Mouse (Mus musculus): Measurements from ENCODE around the gene Aldh1a7. TPM values are rescaled to one million over a fixed set of nuclear protein-coding genes. Genes with fewer than 3 reads are reported as not detected.
A peak's percentile ranks its signal among the peaks of the same experiment; 100 is the strongest.
"Not testable (repeated sequence)": the region's sequence is repeated elsewhere in the genome, so short reads cannot be mapped to it uniquely, and the experiment has no call there.

Aldh1a7 gene
- 10 to 100 TPM in 1 of 2 experiments, 1 to 10 TPM in 1; 7.2 to 10.8 TPM for total RNA-seq (2021)
- long read RNA-seq, experiment 1, transcript Aldh1a7-201 (13 exons, 2,066 nt), result major isoform, 8 of 9 reads
- long read RNA-seq, experiment 1, partial matches to known transcripts, result 1 of 9 reads
- long read RNA-seq, experiment 1, other reads (novel, unspliced or antisense), result 0 of 9 reads
- long read RNA-seq, experiment 2, partial matches to known transcripts, result 1 of 3 reads
- long read RNA-seq, experiment 2, other reads (novel, unspliced or antisense), result 0 of 3 reads

- peak; percentile 34 for DNase-seq
Measured at GRCm38 (mm10) chr19:20727381-20727780, at the start of gene Aldh1a7. Aldh1a7 (minus strand) TSS chr19:20727562.

DNA sequence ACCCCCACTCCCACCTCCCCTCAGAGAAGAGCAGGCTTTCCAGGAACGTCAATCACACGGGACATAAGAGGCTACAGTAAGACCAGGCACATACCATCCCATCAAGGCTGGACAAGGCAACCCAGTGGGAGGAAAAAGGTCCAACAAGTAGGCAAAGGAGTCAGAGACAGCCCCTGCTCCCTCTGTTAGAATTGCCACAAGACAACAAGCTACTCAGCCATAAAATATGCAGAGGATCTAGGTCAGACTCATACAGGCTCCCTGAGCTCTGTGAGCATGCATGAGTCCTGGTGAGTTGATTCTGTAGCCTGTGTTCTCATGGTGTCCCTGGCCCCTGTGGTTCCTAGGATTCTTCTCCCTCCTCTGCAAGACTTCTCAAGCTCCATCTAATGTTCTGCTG, 48.3 kb upstream of the Aldh1a7 start:
- no peak for DNase-seq

DNA sequence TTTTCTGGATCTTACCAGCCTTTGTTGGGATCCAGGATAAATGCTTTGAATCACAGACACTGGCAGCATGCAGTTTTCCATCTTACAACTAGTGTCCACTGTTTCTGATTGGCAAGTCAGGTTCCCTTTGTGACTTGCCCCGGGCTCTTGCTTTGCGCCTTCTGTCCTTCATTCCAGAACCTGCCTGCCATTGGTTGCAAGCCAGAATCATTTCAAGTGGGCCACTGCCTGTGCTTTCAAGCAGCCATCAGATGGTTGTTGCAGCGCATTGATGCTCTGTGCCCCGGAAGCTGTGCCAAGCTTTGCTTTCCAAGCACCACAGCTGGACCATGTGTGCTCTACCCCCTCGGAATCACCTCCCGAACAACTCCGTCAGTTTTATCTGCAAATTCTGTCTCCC, 46.6 kb upstream of the Aldh1a7 start:
- no peak for DNase-seq

- DNase-seq, result peak; percentile 27
Measured at GRCm38 (mm10) chr19:20764214-20764613, 36.9 kb upstream of the Aldh1a7 start.

DNA sequence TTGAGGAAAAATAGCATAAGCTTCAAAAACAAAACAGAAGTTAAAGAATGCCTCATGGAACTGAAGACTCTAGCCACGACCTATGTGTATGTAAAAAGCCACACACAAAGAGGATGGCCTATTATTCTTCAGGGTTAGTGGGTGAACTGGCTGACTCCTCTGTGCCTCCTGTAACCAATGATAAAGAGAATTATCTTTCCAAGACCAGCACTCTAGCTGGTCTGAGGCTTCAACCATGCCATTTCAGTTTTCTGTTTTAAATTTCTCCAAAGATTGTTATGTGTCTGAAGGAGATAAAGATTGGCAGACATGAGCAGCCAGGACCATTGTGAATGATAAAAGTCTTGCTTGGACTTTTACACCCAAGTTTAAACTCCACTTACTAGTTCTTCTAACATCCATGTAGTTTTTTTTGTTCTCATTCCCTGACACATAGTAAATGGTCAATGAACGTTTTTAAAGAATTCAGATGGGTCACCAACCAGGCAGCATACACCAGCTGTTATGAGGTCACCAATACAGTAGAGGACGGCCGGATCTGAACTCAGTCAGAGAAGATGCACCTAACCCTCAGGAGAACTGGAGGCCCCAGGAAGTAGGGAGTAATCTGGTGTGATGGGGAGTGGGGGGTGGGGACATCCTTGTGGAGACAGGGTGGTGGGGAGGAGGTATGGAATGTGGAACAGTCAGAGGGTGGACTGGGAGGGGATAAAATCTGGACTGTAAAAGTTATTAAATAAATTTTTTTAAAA, 34.5 kb upstream of the Aldh1a7 start:
- no peak for DNase-seq

GRCm38 (mm10) chr19:20761119-20761518, 33.8 kb upstream of the Aldh1a7 start:
- no peak for DNase-seq

DNA sequence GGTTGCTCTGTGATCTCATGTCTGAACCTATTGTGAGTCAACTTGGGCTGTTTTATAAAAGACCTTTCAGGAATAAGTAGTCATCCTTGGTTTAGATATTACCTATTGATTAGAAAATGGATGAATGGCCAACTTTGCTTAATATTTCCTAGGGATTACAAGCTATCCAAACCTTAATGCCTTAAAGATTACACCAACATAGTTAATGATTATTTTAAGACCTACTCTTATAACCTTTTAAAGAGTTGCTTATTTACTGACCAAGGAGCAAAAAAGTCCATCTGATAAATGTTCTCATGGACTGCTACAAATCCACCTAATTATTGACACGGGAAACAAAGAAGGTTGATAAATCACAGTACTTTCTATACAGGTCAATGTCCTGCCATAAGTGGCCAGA, 17.3 kb upstream of the Aldh1a7 start:
- no peak for DNase-seq

GRCm38 (mm10) chr19:20728278-20728677, 916 bp upstream of the Aldh1a7 start:
- DNase-seq, result no peak

DNA sequence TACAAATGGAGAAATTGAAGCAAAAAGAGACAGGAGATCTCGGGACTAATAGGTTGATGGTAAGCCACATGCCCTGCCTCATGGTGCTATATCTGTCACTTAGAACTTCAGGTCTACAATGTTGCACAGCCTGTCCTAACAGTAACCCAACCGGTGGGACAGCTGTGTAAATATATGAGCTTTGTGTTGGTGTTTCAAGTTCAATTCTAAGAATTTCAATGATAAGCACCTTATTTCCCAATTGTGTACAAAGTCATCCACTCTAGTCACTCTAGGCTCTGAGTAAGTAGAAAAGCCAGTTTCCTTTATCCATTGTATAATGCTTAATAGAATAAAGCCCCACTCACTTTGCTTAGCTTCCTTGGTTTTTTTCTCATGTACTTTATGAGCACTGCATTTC, 4.4 kb downstream of the Aldh1a7 start:
- DNase-seq, result no peak

- DNase-seq, result no peak
Measured at GRCm38 (mm10) chr19:20720298-20720697, 7.1 kb downstream of the Aldh1a7 start.

GRCm38 (mm10) chr19:20715617-20716016, 11.7 kb downstream of the Aldh1a7 start:
- no peak for DNase-seq

- DNase-seq, result no peak
Measured at GRCm38 (mm10) chr19:20715093-20715492, 12.3 kb downstream of the Aldh1a7 start.

DNA sequence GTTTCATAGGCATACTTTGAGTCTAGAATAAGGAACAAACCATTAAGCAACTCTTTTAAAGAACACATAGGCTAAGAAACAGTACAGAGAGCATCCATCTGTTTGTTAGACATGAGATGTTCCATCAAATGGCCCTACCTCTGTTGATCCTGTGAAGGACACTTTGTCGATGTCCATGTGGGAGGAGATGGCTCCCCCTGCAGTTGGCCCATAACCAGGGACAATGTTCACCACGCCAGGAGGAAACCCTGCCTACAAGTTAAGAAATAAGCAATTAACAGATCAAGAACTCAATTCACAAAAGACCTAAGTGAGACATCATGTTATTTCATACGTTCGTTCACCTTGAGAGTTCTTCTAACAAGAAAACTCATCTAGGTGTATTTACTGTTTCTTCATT, 12.8 kb downstream of the Aldh1a7 start:
- DNase-seq, result no peak

DNA sequence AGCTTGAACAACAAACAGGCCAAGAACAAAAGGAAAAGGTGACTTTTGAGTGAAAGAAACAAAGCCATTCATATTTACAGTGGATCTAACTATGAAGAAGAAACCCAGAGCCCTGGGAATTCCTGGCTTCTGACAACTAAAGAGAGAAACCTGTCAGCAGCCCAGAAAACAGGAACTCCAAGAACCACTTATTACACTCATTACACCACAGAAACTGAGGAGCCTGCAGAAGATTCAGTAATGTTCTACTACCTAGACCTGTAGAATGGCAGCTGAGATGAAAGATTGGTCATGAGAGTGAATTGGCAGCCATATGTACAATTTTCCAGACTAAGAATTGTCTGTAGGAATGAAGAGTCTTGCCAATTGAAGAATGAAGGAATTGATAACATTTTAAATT, 20.2 kb downstream of the Aldh1a7 start:
- no peak for DNase-seq

- no peak for DNase-seq
Measured at GRCm38 (mm10) chr19:20706747-20707146, 20.6 kb downstream of the Aldh1a7 start.

GRCm38 (mm10) chr19:20702074-20702473, 25.3 kb downstream of the Aldh1a7 start:
- DNase-seq, result no peak

DNA sequence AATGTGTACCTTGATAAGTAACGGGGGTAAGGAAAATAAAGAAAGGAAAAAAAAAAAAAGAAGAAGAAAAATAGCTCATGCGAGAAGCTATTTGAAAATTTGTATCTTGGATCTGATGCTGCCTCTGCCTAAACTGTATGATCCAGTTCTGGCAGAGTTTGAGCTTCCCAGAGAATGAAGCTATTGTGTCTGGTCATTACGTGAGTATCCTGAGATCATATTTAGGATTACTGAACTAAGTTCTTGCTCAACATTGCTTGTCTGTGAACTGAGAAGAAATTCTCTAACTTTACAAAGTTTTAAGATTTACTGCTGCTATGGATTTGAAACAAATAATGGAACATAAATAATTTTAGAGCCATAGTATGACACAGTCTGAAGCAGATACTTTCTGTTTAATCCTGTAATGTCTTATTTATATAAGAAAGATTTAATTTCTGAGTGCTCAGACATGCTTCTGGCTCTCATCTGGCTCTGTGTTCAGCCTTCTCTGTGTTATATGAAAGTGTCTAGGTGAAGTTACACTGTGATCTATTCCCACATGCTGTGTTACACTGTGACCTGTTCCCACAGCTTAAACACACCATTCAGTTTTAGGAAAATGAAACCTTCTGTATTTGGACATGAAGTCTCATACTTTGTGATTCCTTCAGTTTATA, 49.5 kb downstream of the Aldh1a7 start:
- no peak for DNase-seq

DNA sequence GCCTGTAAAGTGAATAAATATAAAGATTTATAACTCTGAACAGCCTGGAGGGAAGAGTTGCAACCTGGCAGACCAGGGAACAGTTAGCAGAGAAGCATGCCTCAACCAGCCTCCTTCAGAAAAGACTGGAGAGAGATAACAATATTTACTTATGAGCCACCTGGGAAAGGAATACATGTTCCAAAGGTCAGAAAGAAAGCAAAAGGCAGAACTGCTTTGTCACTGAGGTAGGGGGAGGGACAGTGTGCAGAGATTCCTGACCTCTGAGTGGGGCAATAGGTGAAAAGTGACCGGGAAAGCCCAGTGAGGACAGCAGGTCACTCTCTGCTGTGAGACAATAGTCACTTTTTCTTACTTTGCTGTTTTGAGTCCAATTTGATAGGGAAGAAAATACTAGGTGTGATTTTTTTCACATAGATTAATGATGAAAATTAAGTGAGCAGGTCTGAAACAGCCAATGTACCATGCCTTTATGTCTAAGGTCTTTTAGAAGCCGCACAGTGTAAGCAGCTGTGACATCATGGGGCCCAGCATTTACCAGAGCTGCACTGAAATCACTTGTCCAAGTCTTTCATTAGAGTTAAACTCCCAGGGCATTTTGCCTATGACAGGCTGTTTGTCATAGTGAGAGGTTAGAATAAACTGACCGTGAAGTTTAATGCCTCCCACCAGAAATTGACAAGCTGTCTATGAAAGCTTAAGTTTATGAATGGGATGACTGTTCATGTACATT, 73.1 kb downstream of the Aldh1a7 start:
- DNase-seq, result peak; percentile 10

DNA sequence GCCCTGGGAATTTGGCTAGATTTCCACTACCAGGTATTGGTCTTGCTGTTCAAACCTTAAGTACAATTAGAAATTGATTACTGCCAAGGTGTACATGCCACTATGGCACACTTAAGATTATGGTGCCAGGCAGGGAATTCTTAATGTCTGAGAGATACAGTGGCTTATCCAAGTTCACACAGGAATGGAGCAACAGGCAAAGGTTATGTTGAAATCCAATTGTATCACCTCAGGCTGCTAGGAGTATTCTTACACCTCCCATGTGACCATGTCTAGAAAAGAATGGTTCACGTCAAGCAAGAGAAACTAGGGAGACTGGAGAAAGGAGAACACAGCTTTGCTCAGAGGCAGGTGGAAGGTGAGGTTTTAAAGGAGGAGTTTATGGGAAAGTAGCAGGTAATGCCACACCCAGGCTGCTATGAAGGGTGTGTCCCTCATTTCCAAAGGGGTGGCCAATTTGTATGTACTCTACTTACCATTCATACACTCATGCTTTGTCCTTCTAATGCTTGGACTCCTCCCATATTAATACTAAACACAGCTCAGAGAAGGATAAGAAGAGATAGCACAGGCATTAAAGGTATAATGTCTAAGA, 74.2 kb downstream of the Aldh1a7 start:
- DNase-seq, result no peak

- DNase-seq, result no peak
Measured at GRCm38 (mm10) chr19:20650008-20650407, 77.4 kb downstream of the Aldh1a7 start.

DNA sequence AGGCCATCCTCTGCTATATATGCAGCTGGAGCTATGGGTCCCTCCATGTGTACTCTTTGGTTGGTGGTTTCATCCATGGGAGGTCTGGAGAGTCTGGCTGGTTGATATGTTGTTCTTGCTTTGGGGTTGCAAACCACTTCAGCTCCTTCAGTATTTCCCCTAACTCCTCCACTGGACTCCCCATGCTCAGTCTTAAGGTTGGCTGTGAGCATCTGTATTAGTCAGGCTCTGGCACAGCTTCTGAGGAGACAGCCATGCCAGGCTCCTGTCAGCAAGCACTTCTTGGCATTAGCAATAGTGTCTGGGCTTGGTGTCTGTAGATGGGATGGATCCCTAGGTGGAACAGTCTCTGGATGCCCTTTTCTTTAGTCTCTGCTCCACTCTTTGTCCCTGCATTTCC, 79.9 kb downstream of the Aldh1a7 start:
- not testable (repeated sequence) for DNase-seq

DNA sequence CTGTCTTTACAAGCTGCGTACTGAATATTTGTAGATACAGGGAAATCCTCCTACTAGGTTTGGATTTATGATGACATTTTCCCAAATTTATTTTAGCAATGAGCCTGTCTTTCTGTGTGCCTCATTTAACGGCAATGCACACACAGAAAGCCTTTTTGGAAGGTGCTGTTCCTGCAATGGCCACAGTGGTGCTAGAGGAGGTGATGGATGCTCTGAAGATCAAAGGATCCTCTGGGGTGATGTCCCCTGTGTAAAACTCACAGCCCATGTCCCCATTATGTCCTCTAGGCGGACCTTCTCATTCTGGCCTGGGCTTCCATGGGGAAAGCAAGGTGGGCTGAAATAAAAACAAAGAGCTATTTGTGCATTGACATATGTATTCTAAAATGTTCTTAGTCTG, 83.0 kb downstream of the Aldh1a7 start:
- DNase-seq, result no peak
